Mouse (Mus musculus) kidney, postnatal 0 days (tissue): ENCODE results near the gene Dnajc10. TPM values are rescaled to one million over a fixed set of nuclear protein-coding genes. Genes with fewer than 3 reads are reported as not detected.

ENCODE experiments used
- ATAC-seq: fragments of 200-750 bp; cut with Nextera tagmentation; replicated peaks from 2 replicates; pipeline ENCODE4 v1.8.0; 2017; ENCODE audit warnings: low read depth, moderate number of reproducible peaks, moderate TSS enrichment, moderate library complexity; ENCODE audit not compliant: low FRiP score
- DNase-seq: peaks from one replicate; pipeline ENCODE4 v3.0.0-alpha.2; 2016; ENCODE audit warnings: low spot score
- H3K27ac ChIP-seq: fragments of 300-500 bp; sonication (generic); 2 replicates; pipeline ENCODE4 v1.5.1; 2014; ENCODE audit warnings: mild to moderate bottlenecking
- H3K27me3 ChIP-seq: fragments of 300-500 bp; sonication (generic); 2 replicates; pipeline ENCODE4 v1.6.1; 2014; ENCODE audit warnings: low read length, mixed read lengths; ENCODE audit not compliant: insufficient read depth
- H3K36me3 ChIP-seq: fragments of 300-500 bp; sonication (generic); 2 replicates; pipeline ENCODE4 v1.6.1; 2014; ENCODE audit warnings: low read length, mixed read lengths; ENCODE audit not compliant: insufficient read depth
- H3K4me1 ChIP-seq: fragments of 300-500 bp; sonication (generic); replicated peaks from 2 replicates; pipeline ENCODE4 v1.6.1; 2014; ENCODE audit warnings: antibody characterized with exemption, low read length, mixed read lengths; ENCODE audit not compliant: insufficient read depth
- H3K4me2 ChIP-seq: fragments of 300-500 bp; sonication (generic); 2 replicates; pipeline ENCODE4 v1.6.1; 2014; ENCODE audit warnings: mild to moderate bottlenecking, low read length, moderate library complexity, mixed read lengths
- H3K4me3 ChIP-seq: fragments of 300-500 bp; sonication (generic); replicated peaks from 2 replicates; pipeline ENCODE4 v1.5.1; 2014; ENCODE audit warnings: low read depth, low read length
- H3K9ac ChIP-seq: fragments of 300-500 bp; sonication (generic); 2 replicates; pipeline ENCODE4 v1.6.1; 2014; ENCODE audit warnings: low read depth, low read length
- H3K9me3 ChIP-seq: fragments of 300-500 bp; sonication (generic); replicated peaks from 2 replicates; pipeline ENCODE4 v1.6.1; 2016; ENCODE audit warnings: low read length, inconsistent platforms, mixed read lengths
- CTCF ChIP-seq: IDR thresholded peaks from 2 replicates; pipeline ENCODE4 v1.5.1; 2016; ENCODE audit warnings: antibody characterized with exemption, low read depth, mild to moderate bottlenecking, moderate library complexity
- WGBS: fragments of 180-500 bp; shearing (Covaris S2); extraction: QIAGEN DNeasy Blood & Tissue Kit; methylation state at CpG from one replicate; pipeline ENCODE4 v1.1.7; 2014; 5-methylcytosine and 5-hydroxymethylcytosine counted together
- polyA plus RNA-seq: library from polyadenylated mRNA; unstranded; fragments of >200 nt; fragmentation: Nextera tagmentation; extraction: Ambion mirVana; gene quantifications from 2 replicates; pipeline ENCODE4 v1.2.1, GENCODE M21; 2015

Dnajc10 gene
- 71.0 and 76.0 TPM in 2 replicates for polyA plus RNA-seq

DNA sequence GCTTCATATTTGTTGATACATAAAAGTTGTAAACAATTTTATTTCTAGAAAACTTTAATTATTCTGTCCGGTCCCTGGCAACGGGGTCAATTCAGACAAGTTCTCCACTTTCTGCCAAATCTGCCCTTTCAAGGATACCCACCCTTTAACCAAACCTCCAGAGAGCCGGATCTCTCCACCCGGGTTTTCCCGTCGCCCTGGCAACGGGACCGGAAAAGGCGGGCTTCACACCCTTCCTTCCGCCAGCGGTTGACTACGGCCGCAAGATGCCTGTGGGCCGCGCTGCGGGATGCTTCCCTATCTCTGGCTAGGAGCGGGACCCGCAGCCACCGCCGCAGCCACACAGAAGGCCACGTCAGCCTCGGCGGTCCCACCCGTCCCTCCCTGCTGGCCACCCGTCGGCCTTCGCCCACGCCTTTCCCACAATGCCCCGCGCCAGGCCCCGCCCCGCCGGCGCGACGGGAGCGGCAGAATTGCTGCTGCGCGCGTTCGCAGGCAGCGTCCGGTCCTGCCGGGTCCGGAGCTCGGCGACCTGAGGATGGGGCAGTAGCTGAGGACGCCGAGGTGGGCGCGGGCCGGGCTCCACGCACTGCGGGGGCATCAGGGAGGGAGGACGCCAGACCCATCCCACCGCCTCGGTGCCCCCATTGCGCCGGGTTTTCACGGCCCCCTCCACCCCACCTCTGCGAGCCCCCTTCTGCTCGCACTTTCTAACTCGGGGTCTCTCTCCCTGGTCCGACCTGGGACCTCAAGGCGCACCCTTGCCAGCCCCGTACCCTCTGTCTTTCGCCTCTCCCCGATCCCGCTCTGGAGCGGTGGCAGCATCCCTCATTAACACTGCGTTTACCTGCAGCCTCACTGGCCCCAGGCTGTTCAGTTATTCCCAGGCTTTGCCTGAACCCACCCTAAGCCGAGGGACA, at the start of gene Dnajc10:
TSS of gene Dnajc10 (plus strand) at position 225 of the 920 bp plus-strand sequence.
- H3K27ac ChIP-seq, result peak within 1 kb of the TSS; percentile 92
- no peaks in the 10 kb centered on the region for H3K27me3 ChIP-seq
- peak within 1 kb of the TSS; percentile 70 for H3K4me2 ChIP-seq
- ATAC-seq, result peak; percentile 94
- H3K4me3 ChIP-seq, result peak within 1 kb of the TSS; percentile 90
- 0 out of 2 replicates have a peak, but pooled peaks cover 6% of the 10 kb centered on the region for H3K4me1 ChIP-seq
- WGBS, result under 1% methylated on average over 67 of the region's 72 CpGs
- no peaks in the 10 kb centered on the region for H3K36me3 ChIP-seq
- TF ChIP-seq CTCF, result no peak
- DNase-seq, result peak; percentile 93
- H3K9ac ChIP-seq, result peak within 1 kb of the TSS; percentile 81
- H3K9me3 ChIP-seq, result no peaks in the 10 kb centered on the region

DNA sequence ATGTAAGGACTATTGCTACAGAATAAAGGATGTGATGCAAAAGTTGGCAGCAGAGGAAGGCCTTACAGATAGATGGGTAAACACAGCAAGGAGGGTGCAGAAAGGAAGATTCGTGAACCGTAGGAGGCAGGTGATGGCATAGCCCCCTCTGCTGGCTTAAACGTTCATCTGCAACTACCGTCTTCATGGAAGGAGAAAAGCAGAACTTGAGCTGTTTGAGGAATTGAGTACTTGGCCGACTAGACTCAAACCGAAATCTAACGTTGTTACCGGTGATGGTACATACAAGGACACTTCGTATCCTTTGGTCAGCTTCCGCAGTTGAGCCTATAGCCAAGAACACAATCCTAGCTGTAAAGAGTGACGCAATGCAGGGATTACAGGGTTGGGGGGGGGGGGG, 48.4 kb upstream of the Dnajc10 start:
- peak; percentile 96 for TF ChIP-seq CTCF
- Histone ChIP-seq H3K4me3 (no peak overlapping the region), H3K36me3 (no peaks in the 10 kb centered on the region), H3K27ac (no peak overlapping the region), H3K9ac (no peak overlapping the region), H3K4me2 (peak overlapping the region; percentile 45), H3K4me1 (no peaks in the 10 kb centered on the region), H3K9me3 (no peaks in the 10 kb centered on the region), H3K27me3 (no peaks in the 10 kb centered on the region)
- ATAC-seq (no peak), DNase-seq (peak; percentile 90)
- WGBS, result 15% methylated on average over 11 of the region's 11 CpGs

DNA sequence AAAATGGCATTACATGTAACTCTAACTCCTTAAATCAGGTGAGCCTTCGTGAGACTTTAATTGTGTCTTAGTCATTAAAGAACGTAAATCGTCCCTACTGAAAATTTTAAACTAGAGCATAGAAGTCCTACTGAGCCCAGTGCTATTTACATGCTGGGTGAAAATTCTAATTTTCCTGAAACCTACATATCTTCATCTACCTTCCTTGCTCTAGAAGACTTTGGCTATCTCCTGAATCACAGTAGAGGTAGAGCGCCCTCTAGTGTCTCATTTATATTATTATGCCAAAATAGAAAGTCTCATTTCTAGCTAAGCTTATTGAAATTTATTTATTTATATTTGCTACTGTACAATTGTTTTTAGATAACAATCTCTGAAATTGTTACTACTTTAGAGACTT, 47.2 kb upstream of the Dnajc10 start:
- Histone ChIP-seq H3K9ac (no peak overlapping the region), H3K4me1 (no peaks in the 10 kb centered on the region), H3K36me3 (no peaks in the 10 kb centered on the region), H3K4me3 (no peak overlapping the region), H3K9me3 (no peaks in the 10 kb centered on the region), H3K27me3 (no peaks in the 10 kb centered on the region), H3K4me2 (no peak overlapping the region), H3K27ac (no peak overlapping the region)
- WGBS, result 54% methylated on average over 4 of the region's 4 CpGs
- TF ChIP-seq CTCF, result peak; percentile 84
- no peak for ATAC-seq
- peak; percentile 92 for DNase-seq

DNA sequence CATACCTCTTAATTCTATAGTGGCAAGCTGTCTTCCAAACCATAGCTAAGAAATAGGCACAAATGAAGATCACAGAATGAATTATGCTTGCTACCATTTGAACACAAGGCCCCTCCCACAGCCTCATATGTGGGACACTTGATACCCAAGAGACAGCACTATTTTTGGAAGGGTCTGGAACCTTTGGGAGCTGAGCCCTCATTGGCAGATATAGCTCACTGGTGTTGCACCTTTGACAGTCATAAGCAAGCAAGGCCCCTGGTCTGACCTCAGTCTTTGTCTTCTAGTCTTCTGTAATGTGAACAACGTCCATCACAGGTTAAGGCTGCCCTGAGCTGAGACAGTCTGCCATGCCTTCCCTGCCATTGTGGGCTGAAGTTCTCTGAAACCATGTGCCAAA, 43.8 kb upstream of the Dnajc10 start:
- TF ChIP-seq CTCF, result no peak
- Histone ChIP-seq H3K27ac (no peak overlapping the region), H3K27me3 (no peaks in the 10 kb centered on the region), H3K9me3 (no peaks in the 10 kb centered on the region), H3K4me2 (no peak overlapping the region), H3K9ac (no peak overlapping the region), H3K36me3 (no peaks in the 10 kb centered on the region), H3K4me3 (no peak overlapping the region), H3K4me1 (no peaks in the 10 kb centered on the region)
- 78% methylated on average over 1 of the region's 1 CpGs for WGBS
- ATAC-seq (no peak), DNase-seq (no peak)

DNA sequence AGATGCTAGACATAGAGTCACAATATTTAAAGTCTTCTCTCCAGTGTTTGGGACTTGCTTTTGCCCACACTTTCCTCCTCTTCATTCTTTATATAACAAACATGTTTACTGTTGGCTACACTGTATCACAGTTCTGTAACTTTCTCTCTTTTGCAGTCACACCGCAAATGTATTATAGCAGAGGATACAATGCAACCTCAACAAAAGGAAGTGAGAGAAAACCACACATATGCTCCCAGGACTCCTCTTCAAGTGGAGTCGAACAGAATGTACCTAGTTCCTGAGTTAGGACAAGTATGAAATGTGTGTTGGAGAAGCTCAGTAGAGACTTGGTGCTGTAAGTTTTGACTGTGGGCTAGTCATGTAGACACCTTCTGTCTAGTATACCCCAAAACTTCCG, 42.2 kb upstream of the Dnajc10 start:
- Histone ChIP-seq H3K4me3 (no peak overlapping the region), H3K36me3 (no peaks in the 10 kb centered on the region), H3K9ac (no peak overlapping the region), H3K4me1 (no peaks in the 10 kb centered on the region), H3K27ac (no peak overlapping the region), H3K4me2 (no peak overlapping the region), H3K9me3 (no peaks in the 10 kb centered on the region), H3K27me3 (no peaks in the 10 kb centered on the region)
- DNase-seq (no peak), ATAC-seq (no peak)
- 92% methylated on average over 3 of the region's 3 CpGs for WGBS
- no peak for TF ChIP-seq CTCF

DNA sequence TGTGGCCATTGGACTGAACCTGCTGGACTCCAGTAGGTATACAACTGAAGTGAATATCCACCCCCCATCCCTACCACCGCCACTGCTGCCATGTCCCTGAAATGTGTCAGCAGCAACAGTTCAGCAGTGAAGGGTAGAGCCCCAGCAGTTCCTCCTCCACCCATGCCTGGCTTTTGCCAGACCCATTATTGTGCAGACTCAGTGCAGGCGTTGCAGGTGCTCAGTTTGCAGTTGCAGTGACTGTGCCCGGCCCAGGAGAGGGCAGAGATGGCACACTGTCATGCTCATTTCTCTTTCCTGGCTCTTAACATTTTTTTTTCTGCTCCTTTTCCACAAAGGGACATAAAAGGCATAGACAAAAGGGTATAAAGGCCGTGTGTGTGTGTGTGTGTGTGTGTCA, 41.5 kb upstream of the Dnajc10 start:
- Histone ChIP-seq H3K27me3 (no peaks in the 10 kb centered on the region), H3K36me3 (no peaks in the 10 kb centered on the region), H3K4me3 (no peak overlapping the region), H3K9ac (no peak overlapping the region), H3K4me2 (no peak overlapping the region), H3K4me1 (no peaks in the 10 kb centered on the region), H3K9me3 (no peaks in the 10 kb centered on the region), H3K27ac (no peak overlapping the region)
- TF ChIP-seq CTCF, result no peak
- DNase-seq (no peak), ATAC-seq (no peak)
- 80% methylated on average over 4 of the region's 4 CpGs for WGBS
